Mouse (Mus musculus): ENCODE data around the gene Ly6g6d. TPM values are rescaled to one million over a fixed set of nuclear protein-coding genes. Genes with fewer than 3 reads are reported as not detected.

Ly6g6d gene
- 1.6 and 2.2 TPM in 2 replicates for polyA plus RNA-seq (2015; fragmentation: Nextera tagmentation; extraction: Ambion mirVana)

DNA sequence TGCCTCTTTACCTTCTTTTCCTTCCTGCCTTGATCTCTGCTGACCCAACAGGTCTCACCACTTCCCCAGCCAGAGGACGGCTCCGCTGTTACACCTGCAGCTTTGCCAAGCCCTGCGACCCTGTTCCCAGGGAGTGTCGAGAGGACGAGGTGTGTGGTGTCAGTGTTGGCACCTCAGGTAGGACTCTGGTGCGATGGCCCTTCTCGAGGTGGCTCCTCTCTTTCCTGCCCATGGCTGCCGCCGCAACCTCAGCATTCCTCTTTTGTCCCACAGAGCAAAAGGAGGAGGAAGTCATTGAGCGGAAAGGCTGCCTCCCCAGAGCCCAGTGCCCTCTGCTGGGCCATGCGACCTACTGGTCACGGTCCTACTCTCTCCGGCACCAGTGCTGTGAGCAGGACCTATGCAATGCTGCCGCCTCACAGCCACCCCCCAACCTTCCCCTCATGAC lies at the start of gene Ly6g6d:
Gene Ly6g6d, minus strand, starts transcription at position 280 of the 448 bp plus-strand sequence.

DNA sequence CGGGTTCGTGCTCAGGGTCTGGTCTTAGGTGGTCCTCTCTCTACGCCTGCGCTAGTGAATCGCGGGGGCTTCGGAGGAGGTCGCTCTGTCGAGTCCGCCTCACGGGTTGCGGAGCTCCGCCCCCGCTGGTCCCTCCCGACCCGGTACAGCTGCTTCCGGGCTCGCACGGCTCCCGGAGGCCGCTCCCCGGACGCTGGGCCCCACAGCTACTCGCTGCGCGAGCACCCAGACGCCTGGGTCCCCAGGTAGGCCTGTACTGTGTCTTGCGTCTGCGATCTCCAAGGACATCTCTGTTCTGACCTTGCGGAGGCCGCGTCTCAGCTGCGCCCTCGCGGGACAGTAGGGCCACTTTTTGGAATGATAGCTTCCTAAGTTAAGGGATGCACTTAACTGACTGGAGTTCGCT lies 48.3 kb upstream of the Ly6g6d start, which contains the start of gene D17H6S53E:
Gene D17H6S53E, plus strand, starts transcription at position 168 of the 406 bp plus-strand sequence.

DNA sequence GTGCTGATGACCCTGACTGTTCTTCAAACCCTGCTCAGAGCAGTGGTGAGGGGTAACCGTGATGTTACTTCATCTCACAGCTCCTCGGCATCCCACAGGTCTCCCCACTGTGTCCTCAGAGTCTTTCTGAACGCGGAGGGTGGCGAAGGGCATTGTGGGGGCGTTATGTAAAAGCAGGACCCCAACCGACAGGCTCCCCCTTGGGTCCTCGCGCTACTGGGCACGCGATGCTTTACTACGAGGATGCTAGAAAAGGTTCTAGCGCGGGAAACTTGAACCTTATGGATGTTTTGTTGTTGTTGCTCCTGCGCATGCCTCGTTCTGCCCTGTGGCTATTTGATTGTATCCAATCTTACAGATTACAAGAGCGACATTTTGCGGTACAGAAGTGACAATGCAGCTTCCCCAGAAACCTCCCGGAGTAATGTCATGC lies 44.0 kb upstream of the Ly6g6d start, which contains the start of gene Csnk2b:
Gene Csnk2b, minus strand, starts transcription at position 183 of the 433 bp plus-strand sequence.

DNA sequence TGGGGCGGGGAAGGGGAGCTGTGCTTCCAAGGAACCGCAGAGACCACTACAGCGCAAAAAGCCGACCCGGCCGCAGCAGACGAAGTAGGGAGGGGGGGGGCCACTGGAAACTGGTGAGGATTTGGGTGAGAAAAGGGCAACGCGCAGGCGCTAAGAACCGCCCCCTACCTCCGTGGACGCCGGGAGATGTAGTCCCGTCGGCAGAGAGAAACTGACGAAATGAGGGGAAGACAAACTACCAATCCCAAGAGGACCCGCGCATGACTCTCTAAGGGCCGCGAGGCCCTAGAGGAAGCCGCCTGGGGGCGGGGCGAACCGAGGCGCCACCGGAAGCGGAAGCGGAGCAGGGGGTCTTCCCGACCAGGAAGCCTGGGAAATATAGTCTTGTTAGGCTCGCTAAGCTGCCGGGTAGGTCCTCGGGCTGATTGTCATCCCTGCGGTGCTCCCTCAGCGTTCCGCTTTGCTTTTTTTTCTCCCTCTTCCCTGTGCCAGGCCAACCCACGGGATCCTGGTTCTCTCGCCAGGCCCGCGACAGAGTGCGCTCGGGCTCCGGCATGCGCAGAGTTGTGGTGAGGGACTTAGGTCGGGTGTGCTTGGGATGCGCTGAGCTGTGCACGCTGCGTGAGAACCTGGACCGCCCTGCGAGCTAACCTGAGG lies 43.4 kb upstream of the Ly6g6d start, which contains the start of gene Gpank1:
Gene Gpank1, plus strand, starts transcription at position 313 of the 657 bp plus-strand sequence.

DNA sequence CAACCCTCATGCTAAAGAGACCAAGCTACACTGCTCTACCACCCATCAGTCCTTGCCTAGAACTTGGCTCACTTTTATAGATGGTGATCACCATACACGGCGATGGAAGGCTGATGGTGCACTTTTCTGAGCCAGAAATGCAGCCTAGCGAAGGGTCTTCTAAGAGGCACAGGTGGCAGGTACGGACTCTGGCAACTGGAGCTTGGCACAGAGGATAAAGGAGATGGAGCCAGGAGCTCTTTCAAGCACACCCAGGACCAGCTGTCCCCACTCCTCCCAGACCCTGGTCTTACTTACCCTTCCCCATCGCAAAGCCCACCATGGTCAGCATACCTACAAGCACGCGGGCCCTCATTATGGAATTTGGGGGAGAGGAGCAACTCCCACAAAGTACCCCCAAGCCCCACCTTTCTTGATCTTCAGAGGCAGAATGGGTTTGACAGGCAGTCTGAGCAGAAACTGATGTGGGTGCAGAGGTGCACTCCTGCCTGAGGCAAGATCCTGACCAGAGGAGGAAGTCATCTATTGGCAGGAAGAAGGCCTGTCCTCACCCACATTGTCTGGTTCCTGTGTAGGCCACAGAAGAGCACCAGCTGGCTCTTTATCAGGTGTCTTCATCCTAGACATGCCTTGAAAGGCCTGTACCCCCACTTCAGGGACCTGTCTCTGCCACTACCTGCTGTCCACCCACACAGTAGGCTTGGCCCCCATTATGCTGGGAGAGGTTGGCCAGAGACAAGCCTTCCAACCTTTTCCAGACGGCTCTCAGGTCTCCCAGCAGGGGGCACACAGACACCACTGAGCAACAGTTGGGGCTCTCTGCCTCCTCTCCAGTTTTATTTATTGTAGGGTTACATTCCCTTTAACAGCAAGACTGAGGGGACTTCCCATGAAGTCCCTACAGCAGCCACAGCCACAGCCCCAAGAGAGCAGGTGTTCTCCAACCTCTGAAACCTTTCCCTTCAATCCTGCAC lies 37.5 kb upstream of the Ly6g6d start, which contains the start of gene Ly6g5b:
Gene Ly6g5b, minus strand, starts transcription at position 383 of the 974 bp plus-strand sequence.

DNA sequence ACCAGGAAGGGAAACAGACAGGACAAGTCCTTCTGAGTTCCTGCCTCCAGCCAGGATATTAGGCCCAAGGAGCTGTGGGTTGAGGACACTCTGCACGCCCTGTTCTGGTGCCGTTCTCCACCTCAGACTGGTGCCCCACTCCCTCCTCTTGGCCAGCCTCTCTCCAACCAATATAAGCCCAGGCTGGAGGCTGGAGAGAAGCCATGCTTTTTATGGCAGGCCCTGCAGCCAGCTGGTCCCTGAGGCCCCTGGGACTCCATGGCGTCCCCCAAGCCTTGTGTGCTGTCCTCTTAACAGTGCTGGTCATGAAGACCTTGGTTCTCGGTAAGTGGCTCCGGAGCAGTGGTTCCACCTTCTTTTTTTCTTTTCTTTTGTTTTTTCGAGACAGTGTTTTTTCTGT lies 30.2 kb upstream of the Ly6g6d start, which contains the start of gene Ly6g5c:
Gene Ly6g5c, plus strand, starts transcription at position 183 of the 400 bp plus-strand sequence.

DNA sequence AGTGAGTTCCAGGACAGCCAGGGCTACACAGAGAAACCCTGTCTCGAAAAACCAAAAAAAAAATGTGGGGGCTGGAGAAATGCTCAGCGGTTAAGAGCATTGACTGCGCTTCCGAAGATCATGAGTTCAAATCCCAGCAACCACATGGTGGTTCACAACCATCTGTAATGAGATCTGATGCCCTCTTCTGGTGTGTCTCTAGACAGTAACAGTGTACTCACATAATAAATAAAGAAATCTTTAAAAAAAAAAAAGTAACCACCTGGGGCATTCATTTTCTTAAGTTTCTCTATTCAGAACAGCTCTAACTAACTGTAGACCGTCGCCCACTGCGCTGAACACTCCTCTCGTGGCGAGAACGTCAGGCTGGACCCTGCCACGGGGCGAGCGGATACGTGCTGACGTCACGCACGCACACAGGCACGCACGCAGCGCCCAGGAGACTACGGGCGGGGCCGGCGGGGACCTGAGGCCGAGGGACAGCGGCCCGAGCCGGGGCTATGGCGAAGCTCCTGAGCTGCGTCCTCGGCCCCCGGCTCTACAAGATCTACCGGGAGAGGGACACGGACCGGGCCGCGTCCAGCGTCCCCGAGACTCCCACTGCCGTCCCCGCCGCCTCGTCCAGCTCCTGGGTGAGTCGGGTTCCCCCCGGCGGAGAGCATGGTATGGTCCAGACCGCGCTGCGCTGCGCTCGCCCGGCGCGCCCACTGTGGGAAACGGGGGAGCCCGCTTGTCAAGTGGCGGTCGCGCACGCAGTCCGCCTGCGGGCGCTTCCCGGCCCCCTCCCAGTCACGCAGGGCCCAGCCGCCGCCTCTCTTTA lies 11.2 kb upstream of the Ly6g6d start, which contains the start of gene Abhd16a:
Gene Abhd16a, plus strand, starts transcription at position 439 of the 820 bp plus-strand sequence.

DNA sequence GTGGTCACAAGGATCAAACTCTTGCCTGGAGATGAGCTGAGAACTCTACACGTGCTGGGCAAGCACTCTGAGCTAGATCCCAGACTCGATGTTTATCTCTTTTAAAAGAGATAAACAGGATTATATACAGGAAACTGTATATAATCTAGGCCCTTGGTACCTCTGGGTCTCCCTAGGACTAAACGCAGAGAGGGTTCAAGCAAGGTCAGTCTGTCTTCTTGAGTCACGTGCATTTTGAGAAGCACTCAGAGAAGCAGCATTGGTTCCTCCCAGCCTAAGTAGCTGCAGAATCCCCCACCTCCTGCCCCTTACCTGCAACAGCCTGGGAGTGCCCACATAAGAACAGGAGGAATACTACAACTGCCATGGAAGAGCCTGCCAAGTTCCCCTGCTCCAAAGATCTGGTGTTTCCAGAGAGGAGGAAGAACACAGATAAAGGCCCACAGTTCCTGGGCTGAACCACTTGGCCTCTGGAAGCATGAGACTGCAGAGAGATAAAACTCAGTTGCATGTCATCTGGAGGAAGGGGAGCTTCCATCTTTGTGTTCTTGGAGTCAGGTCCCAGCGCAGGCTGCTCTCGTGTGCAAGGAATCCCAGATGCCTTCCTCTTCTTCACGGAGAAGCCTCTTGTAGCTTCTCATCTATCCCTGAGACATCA lies 7.5 kb upstream of the Ly6g6d start, which contains the start of gene Ly6g6f:
Gene Ly6g6f, minus strand, starts transcription at position 403 of the 658 bp plus-strand sequence.

DNA sequence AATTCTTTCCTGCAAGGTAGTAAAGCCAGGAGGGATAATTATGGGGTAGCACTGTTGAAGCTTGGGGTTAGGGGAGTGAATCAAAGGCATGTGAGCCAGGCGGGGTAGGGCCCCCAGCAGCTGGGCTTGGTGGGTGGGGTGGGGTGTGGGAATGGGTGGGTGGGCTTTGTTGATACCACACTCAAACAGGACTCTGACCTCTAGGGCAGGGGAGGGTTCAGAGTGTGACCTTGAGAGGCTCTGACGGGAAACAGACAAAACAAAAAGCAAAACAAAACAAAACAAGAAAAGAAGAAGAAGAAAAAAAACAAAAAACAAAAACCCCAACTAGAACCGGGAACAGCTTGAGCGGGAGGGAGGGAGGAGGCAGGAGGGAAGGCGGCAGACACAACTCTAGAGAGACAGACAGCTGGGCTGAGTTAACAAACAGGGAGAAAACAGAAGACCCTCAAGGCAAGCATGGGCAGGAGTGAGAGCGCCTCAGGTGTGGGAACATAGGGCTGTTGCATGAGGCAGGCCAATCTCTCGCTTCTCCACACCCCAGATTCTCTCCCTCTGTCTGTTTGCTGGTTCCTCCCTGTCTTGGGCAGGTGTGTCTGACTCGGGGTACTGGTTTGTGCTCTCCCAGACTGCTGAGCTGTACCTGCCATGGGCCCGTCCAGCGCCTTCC lies 1.2 kb downstream of the Ly6g6d start, which contains the start of gene Ly6g6e:
Gene Ly6g6e, plus strand, starts transcription at position 396 of the 670 bp plus-strand sequence.

DNA sequence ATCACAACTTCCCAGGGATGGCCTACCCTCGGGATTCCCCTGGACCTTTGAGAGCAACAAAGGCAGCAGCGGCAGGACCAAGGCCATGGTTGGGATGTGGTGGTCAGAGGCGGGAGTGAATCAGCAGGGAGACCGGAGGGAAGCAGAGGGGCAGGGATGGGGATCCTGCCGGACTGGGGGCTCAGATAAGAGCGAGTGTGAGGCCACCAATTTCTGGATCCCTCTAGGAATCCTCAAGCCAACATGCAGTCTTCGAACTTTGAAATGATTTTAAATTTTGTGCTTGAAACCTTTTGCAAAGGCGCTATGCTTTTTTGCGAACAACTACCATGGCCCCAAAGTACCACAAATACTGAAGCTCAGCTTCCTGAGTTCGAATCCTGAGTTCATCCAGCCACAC lies 11.8 kb downstream of the Ly6g6d start, which contains the start of gene Mpig6b:
Gene Mpig6b, minus strand, starts transcription at position 101 of the 400 bp plus-strand sequence.

DNA sequence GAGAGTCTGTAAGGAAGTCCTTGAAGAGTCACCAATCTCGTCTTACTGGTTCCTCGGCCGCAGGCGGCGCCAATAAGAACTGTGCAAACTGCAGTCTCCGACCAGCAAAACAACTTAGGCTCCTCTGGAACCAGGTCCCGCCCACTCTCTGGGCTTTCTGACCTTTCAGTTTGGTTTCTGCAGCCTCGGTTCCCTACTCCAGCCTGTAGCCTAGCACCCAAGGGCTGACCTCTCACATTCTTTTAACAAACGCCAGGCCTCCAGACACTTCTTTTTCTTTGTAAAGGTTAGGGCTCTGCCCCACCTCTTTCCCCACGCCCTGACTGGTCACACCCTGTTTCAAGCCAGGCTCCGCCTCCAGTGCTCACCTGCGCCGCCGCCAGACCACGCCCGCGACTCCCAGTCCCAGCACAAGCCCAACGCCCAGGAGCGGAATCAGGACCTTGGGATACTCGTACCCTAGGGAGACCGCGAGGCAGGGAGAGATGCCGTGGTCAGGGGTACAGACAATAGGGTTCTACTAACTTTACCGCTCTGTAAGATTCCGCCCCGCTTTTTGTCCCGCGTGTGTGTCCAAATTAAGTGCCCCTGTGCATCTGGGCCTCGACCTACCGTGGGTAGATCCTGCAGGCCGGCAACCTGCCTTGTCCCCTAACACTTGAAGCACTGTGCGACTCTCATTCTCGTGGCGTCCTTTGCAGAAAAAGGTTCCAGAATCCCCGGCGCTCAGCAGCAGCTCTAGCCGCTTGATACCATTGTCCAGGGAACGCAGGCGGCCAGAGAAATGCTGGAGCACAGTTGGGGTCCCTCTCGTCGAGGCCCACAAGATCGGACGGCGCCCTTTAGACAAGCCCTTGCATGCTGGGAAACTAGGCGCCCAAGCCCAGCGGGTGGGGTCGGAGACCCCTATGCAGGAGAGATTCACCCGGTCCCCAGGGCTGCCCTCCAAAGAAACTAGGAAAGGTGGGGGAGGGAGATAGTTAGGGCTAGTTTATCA lies 12.6 kb downstream of the Ly6g6d start, which contains the start of gene Ly6g6c:
Gene Ly6g6c, plus strand, starts transcription at position 438 of the 997 bp plus-strand sequence.

DNA sequence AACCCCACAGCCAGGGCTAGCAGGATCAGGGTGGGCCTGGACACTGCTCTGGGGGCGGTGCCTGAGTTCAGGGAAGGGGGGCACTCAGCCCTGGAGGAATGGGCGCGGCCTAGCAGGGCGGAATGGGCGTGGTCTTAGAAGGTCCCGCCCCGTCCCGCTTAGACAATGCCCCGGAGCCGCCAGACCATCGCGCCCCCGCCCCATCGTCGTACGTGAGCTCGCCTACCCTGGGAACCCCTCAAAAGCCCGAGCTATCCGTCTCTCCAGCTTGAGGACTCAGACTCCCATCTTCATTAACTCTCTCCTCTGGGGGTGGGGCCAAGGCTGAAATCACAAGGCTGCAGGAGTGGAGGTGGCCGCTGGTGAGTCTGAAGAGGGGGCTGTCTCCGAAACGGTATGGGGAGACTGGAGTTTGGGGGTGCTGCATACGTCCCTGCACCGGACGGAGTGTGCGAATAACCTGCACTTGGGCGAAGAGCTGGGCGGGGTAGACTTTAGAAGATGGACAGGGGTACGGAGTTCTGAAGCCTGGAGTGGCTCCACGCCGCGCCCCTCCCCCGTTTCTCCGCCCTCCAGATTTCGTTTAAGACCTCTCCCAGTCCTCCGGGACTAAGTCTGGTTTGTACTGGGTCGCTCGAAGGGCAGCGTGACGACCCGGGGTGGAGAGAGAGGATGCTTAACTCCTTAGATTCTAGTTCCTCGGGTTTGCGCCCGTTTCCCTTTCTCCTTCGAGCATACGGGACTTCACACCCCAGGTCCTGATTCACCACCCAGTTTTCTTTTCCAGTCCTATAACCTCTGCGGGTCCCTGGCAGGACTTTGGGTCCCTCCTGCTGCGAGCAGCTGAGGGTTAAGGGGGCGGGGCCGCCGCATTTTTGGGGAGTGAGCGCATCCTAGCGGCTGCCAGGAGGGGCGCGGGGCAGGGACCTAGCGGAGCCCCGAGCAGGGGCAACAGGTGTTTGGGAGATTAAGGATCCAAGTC lies 18.7 kb downstream of the Ly6g6d start, which contains the start of gene Ddah2:
Gene Ddah2, plus strand, starts transcription at position 125 of the 982 bp plus-strand sequence.

DNA sequence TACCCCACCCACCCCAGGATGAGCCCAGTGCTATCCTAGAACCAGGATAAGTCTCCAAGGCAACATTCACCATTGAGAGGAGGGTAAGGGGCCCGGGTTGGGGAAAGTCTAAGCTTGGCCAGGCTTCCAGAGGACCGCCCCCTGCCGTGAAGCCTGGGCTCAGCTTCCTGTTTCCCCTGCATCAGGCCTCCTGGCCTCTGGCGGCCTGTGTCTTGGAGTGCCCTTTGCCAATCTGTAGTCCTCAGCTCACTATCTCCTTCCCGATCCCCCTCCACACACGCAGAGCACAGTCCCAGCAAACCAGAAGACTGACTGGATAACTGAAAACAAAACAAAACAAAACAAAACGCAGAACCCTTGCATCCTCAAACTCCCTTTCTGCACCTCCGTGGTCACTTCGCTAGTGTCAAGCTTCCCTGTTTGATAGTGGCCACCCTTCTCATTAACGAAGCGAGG lies 28.3 kb downstream of the Ly6g6d start, which contains the start of gene Clic1:
Gene Clic1, plus strand, starts transcription at position 406 of the 456 bp plus-strand sequence.

DNA sequence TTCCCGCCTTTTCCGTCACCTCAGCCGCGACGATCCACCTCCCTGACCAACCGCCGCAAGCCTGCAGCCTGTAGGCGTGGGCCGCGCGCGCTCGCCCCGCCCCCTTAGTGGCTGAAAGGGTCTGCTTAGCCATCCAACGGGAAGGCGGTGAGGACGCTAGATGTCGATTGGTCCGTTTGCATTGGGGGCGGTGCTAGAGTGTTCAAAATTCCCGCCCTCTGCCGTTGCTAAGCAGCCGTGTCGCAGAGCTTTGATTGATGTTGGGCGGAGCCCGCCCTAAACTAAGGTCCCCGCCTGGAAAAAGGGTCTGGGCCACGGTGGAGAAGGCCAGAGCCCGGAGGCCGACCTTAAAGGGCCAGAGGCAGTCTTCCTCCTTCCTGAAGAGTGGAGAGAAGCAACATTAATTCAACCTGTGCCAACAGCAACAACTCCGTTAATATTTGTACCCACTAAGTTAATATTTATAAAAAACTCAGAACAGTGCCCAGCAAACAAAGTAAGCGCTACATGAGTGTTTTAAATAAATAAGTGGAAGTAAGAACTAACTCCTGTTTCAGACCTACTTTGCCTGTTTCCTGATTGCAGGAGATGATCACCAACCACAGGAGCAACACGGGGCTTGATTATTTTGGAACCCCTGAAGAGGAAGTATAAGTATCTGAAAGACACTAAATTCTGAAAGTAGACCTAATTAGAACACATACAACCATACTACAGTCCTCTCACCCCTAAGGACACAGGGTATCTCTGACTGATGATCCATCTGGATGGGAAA lies 31.0 kb downstream of the Ly6g6d start, which contains the start of gene Msh5:
Gene Msh5, minus strand, starts transcription at position 65 of the 775 bp plus-strand sequence.

DNA sequence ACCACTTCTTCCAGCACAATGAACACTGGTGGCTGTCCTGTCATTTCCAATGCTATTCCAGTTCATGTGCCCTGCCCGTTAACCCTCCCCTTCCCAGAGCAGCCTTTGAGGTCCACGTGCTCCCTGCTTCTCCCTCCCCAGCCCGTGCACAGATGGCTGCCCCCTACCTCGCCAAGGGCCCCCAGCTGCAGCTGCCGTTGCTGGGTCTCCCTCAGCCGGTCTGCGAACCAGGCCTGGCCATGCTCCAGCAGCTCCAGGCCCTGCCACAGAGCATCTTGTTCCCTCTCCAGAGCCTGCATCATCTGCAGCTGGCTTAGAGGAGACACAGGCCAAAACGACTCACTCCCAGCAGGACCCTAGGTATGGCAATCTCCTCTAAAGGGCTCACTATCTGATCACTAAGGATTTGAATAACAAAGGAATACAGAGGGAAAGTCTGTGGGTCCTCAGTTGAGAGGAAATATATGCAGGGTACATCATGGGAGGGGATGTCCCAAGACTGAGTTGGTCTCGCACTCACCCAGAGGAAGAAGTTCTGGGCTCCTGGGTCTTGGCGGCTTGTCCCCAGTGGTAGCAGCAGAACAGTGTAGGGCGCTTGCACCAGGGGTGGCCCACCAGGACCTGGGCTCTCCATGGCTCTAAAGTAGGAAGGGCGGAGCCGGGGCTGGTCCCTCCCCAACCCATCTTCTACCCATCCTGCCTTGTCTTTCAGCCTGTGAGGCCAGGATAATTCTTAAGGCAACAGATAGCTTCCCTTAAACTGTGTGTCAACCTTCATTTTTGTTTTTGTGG lies 50.4 kb downstream of the Ly6g6d start, which contains the start of gene Sapcd1:
Gene Sapcd1, minus strand, starts transcription at position 740 of the 792 bp plus-strand sequence.

